Mouse (Mus musculus) liver, embryonic 14.5 days (tissue): Measurements from ENCODE around the gene Hipk2.

Experiments
- CTCF ChIP-seq: IDR thresholded peaks from 2 replicates; pipeline ENCODE4 v1.5.1; 2016; ENCODE audit warnings: antibody characterized with exemption, low read depth, control low read depth
- EP300 ChIP-seq: IDR thresholded peaks from 2 replicates; pipeline ENCODE4 v1.6.1; 2016; ENCODE audit warnings: antibody characterized with exemption, low read depth

DNA sequence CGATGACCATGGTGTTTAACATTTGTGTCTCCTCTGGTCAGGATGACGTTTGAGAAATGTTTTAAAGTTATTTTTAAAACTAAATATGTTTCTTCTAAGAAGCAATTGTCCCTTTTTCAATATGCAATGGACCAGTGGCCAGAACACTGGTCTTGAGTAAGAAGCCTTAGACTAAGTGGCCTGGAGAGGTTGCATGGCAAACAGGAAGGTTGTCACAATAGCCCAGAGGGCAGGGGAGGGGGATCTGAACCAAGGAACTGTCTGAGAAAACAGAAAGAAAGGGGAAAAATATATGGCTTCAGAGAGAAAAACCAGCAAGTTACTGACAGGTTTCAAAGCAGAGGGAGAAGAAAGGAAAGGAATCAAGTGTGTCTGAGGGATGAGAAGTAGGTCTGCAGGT, 47.8 kb downstream of the Hipk2 start:
- TF ChIP-seq CTCF (no peak), EP300 (no peak)
